Mouse (Mus musculus): ENCODE measurements at regions not wholly inside any gene's neighbourhood (a gene's known extent, or its start where the extent isn't known, plus 50 kb on each side); places are given as distances from the start of the nearest gene placed in this dataset.

GRCm38 (mm10) chr6:81817050-81817827 is 106.2 kb upstream of the Gcfc2 start:
- TF ChIP-seq CTCF (IDR thresholded peaks at IDR 0.05; ENCODE audit: insufficient read depth, low read length) (no peak), POLR2A (IDR thresholded peaks at IDR 0.05; ENCODE audit: borderline replicate concordance, extremely low read depth, low read depth, low read length) (no peak)

All from lung, adult 2 months (tissue).